Mouse (Mus musculus) gastrocnemius, adult 8-10 months (tissue): ENCODE data around the gene Vti1a. TPM values are rescaled to one million over a fixed set of nuclear protein-coding genes. Genes with fewer than 3 reads are reported as not detected.

Experiments used
- DNase-seq, 2 experiments: peaks; one replicate each; pipeline ENCODE4 v3.0.0; 2022; ENCODE audit warnings: low spot score in 2 of 2
- total RNA-seq, 4 experiments: library from RNA; stranded (reverse); gene quantifications; 2 replicates each; pipeline ENCODE4 v1.2.4; 2022

The Vti1a gene
- total RNA-seq, 4 experiments from 2014 or later: 17.6 to 21.8 (median 20.6) TPM

- DNase-seq: peak in 1 of 2 experiments; percentile 19
Measured at GRCm38 (mm10) chr19:55585270-55586224, 269.5 kb downstream of the Vti1a start.

GRCm38 (mm10) chr19:55587638-55588421, 271.7 kb downstream of the Vti1a start:
- DNase-seq: no peak

- no peak for DNase-seq
Measured at GRCm38 (mm10) chr19:55588948-55589896, 273.1 kb downstream of the Vti1a start.

GRCm38 (mm10) chr19:55592876-55593691, 277.0 kb downstream of the Vti1a start:
- DNase-seq: no peak

GRCm38 (mm10) chr19:55593729-55594444, 277.8 kb downstream of the Vti1a start:
- DNase-seq: no peak

GRCm38 (mm10) chr19:55594451-55594850, 278.4 kb downstream of the Vti1a start:
- DNase-seq: no peak

GRCm38 (mm10) chr19:55595945-55596649, 280.0 kb downstream of the Vti1a start:
- DNase-seq: no peak

- DNase-seq: no peak
Measured at GRCm38 (mm10) chr19:55596804-55597203, 280.7 kb downstream of the Vti1a start.

- no peak for DNase-seq
Measured at GRCm38 (mm10) chr19:55597296-55597695, 281.2 kb downstream of the Vti1a start.

GRCm38 (mm10) chr19:55597951-55598350, 281.9 kb downstream of the Vti1a start:
- DNase-seq: no peak

- no peak for DNase-seq
Measured at GRCm38 (mm10) chr19:55599124-55599523, 283.0 kb downstream of the Vti1a start.

GRCm38 (mm10) chr19:55607725-55608124, 291.6 kb downstream of the Vti1a start:
- DNase-seq: no peak

GRCm38 (mm10) chr19:55608858-55609375, 292.8 kb downstream of the Vti1a start:
- DNase-seq: no peak

GRCm38 (mm10) chr19:55609806-55610205, 293.7 kb downstream of the Vti1a start:
- DNase-seq: no peak

- no peak for DNase-seq
Measured at GRCm38 (mm10) chr19:55615743-55616142, 299.6 kb downstream of the Vti1a start.

GRCm38 (mm10) chr19:55616276-55616675, 300.2 kb downstream of the Vti1a start:
- DNase-seq: no peak

GRCm38 (mm10) chr19:55616937-55617336, 300.8 kb downstream of the Vti1a start:
- DNase-seq: no peak

GRCm38 (mm10) chr19:55618546-55618945, 302.5 kb downstream of the Vti1a start:
- no peak for DNase-seq
